Mouse (Mus musculus) frontal cortex, adult 2 months (tissue): ENCODE data around the gene Wfdc15b. TPM values are rescaled to one million over a fixed set of nuclear protein-coding genes. Genes with fewer than 3 reads are reported as not detected.

ENCODE experiments used
- DNase-seq, 2 experiments: peaks; one replicate each; pipeline ENCODE4 v3.0.0; 2022; ENCODE audit warnings: low spot score in 1 of 2; ENCODE audit errors: extremely low spot score in 1 of 2
- polyA plus RNA-seq: library from polyadenylated mRNA; depleted of rRNA; stranded (reverse); fragments of >200 nt; gene quantifications from 2 replicates; pipeline ENCODE4 v1.2.3, GENCODE M21; 2012; rRNA removed

Gene Wfdc15b
- polyA plus RNA-seq, 1 experiment = not detected

GRCm38 (mm10) chr2:164180770-164181169 is 40.7 kb downstream of the Wfdc15b start:
- no peak for DNase-seq

- DNase-seq = no peak
These were observed 41.3 kb downstream of the Wfdc15b start for GRCm38 (mm10) chr2:164180124-164180523.

- DNase-seq = no peak
These were observed 43.6 kb downstream of the Wfdc15b start for GRCm38 (mm10) chr2:164177831-164178230.

DNA sequence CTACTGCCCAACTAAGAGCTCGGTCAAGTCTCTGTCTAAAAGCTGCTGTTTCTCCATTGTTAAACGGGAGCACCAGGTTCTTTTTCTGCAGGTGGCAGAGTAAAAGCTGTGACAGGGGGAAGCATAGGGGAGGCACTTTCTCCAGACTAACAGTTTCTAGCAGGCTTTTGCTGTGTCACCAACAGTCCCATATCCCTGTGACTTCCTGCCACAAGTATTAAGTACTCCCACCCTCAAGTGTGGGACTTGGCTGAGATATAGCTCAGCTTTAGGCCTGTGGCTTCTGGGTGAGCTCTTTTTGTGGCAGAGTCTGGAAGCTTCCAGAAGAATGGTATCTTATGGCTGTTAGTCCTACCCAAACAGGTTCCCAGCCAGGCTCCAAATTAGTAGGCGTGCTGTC is 45.6 kb downstream of the Wfdc15b start:
- no peak for DNase-seq

- peak; percentile 88 to 89 for DNase-seq
These were observed 46.6 kb downstream of the Wfdc15b start for GRCm38 (mm10) chr2:164174649-164175395.

- DNase-seq = no peak
These were observed 48.1 kb downstream of the Wfdc15b start for GRCm38 (mm10) chr2:164173394-164173793.

GRCm38 (mm10) chr2:164170902-164171301 is 50.6 kb downstream of the Wfdc15b start, which contains the start of gene Kcns1:
TSS of gene Kcns1 (minus strand) at chr2:164171113.
- DNase-seq = no peak

- DNase-seq = no peak
These were observed 51.1 kb downstream of the Wfdc15b start for GRCm38 (mm10) chr2:164170326-164170725.

DNA sequence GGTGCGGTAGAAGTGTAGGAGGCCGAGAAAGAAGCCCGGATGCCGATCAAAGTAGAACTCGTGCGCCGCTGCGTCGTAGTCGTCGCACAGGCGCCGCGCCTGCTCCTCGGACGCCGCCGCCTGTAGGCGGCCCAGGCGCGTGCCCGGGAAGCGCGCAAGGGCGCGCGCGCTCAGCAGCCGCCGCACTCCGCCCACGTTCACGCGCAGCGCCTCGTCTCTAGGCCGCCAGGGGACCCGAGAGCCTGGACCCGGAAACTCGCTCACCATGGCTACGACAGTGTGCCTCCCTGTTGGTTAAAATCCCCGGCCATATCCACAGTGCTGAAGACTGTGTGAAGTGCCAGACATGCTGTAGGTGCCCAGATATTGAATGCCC is 52.9 kb downstream of the Wfdc15b start:
- no peak for DNase-seq

DNA sequence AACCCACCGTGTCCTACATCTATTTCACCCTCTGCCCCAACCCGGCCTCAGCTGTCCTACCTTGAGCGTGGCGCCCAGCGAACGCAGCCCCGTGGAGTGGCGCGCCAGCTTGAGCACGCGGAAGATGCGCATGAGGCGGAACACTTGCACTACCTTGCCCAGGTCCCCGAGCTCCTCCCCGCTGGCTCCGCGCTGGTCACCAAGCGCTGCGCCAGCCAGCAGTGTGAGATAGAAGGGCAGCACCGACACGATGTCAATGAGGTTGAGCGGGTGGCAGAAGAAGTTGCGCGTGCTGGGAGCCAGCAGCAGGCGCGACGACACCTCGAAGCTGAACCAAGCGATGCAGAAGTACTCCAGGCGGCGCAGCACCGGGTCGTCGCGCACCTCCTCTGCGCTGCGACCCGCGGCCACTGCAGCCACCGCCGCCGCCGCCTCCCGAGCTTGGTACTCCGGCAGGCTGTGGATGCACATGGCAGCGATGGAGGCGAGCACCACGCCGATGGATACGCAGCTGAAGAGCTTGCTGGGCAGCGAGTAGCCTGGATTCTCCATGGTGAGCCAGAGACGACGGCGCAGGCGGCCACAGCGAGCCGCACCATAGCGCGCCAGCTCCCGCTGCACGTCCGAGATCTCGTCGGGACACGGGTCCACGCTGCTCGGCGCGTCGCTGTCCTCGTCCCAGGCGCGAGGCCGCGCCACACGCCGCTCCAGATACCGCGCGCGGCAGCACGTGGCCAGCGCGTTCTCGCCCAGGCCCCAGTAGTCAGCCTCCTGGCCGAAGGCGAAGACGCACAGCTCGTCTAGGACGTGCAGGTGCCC is 53.5 kb downstream of the Wfdc15b start:
- DNase-seq = no peak

GRCm38 (mm10) chr2:164164941-164165340 is 56.5 kb downstream of the Wfdc15b start:
- DNase-seq = no peak

Other genes with a start within 250 kb of the Wfdc15b start
- gene Ywhab, start 226.7 kb downstream of the Wfdc15b start, polyA plus RNA-seq = 291 and 293 TPM in 2 replicates
- gene Pabpc1l, start 196.2 kb downstream of the Wfdc15b start, polyA plus RNA-seq = 1.0 and 2.1 TPM in 2 replicates
- 19.8 and 21.3 TPM in 2 replicates for gene Stk4, start 151.3 kb downstream of the Wfdc15b start, polyA plus RNA-seq
- 82.4 and 90.4 TPM in 2 replicates for gene Tomm34, start 150.5 kb downstream of the Wfdc15b start, polyA plus RNA-seq
- 4.9 and 7.1 TPM in 2 replicates for gene Kcns1, start 50.5 kb downstream of the Wfdc15b start, polyA plus RNA-seq
- gene Wfdc5, start 38.9 kb downstream of the Wfdc15b start, polyA plus RNA-seq = not detected in 2 replicates
- not detected in 2 replicates for gene Wfdc12, start 31.1 kb downstream of the Wfdc15b start, polyA plus RNA-seq
- not detected in 2 replicates for gene Wfdc15a, start 21.5 kb downstream of the Wfdc15b start, polyA plus RNA-seq
- not detected in 2 replicates for gene Svs2, start 16.8 kb upstream of the Wfdc15b start, polyA plus RNA-seq
- gene Svs3b, start 35.0 kb upstream of the Wfdc15b start, polyA plus RNA-seq = not detected in 2 replicates
- not detected in 2 replicates for gene Svs4, start 56.8 kb upstream of the Wfdc15b start, polyA plus RNA-seq
- gene Svs3a, start 67.6 kb upstream of the Wfdc15b start, polyA plus RNA-seq = not detected in 2 replicates
- gene Svs6, start 95.1 kb upstream of the Wfdc15b start, polyA plus RNA-seq = not detected in 2 replicates
- gene Svs5, start 111.1 kb upstream of the Wfdc15b start, polyA plus RNA-seq = not detected in 2 replicates
- gene Slpi, start 167.4 kb upstream of the Wfdc15b start, polyA plus RNA-seq = 0.67 and 0.68 TPM in 2 replicates
- 1.7 and 1.8 TPM in 2 replicates for gene Rbpjl, start 181.5 kb upstream of the Wfdc15b start, polyA plus RNA-seq
- 25.8 and 25.9 TPM in 2 replicates for gene Matn4, start 183.5 kb upstream of the Wfdc15b start, polyA plus RNA-seq
- 45.0 and 46.5 TPM in 2 replicates for gene Sdc4, start 222.2 kb upstream of the Wfdc15b start, polyA plus RNA-seq
- gene Sys1, start 235.3 kb upstream of the Wfdc15b start, polyA plus RNA-seq = 58.1 and 59.1 TPM in 2 replicates
- 9.3 and 10.0 TPM in 2 replicates for gene Gm20458, start 239.3 kb upstream of the Wfdc15b start, polyA plus RNA-seq